Mouse (Mus musculus): ENCODE measurements around the gene Flvcr2. TPM values are rescaled to one million over a fixed set of nuclear protein-coding genes. Genes with fewer than 3 reads are reported as not detected.
A peak's percentile ranks its signal among the peaks of the same experiment; 100 is the strongest.

Gene Flvcr2
- polyA plus RNA-seq, 1 experiment from 2014 or later: 12.2 TPM

- Histone ChIP-seq H3K9me3 (ENCODE audit: control insufficient read depth) (no peaks in the 10 kb centered on the region), H3K36me3 (ENCODE audit: control insufficient read depth, insufficient read depth) (no peaks in the 10 kb centered on the region), H3K4me3 (ENCODE audit: low read depth, low read length) (no peak overlapping the region), H3K4me2 (replicated peaks; ENCODE audit: low read depth) (no peak overlapping the region), H3K27me3 (replicated peaks; ENCODE audit: control insufficient read depth, insufficient read depth, low read length) (no peaks in the 10 kb centered on the region), H3K4me1 (replicated peaks; ENCODE audit: control insufficient read depth, insufficient read depth, low read length) (no peaks in the 10 kb centered on the region), H3K27ac (ENCODE audit: low read depth, low read length) (no peak overlapping the region), H3K9ac (ENCODE audit: low read depth, low read length) (no peak overlapping the region)
- WGBS: 70% methylated on average over 1 of the region's 1 CpGs
- no peak for TF ChIP-seq CTCF (IDR thresholded peaks at IDR 0.05; ENCODE audit: low read depth)
- no peak for ATAC-seq
Observed at GRCm38 (mm10) chr12:85795551-85795950, 49.2 kb downstream of the Flvcr2 start.

GRCm38 (mm10) chr12:85800031-85800430 lies 53.7 kb downstream of the Flvcr2 start:
- Histone ChIP-seq H3K9me3 (ENCODE audit: control insufficient read depth) (no peaks in the 10 kb centered on the region), H3K27ac (ENCODE audit: low read depth, low read length) (no peak overlapping the region), H3K36me3 (ENCODE audit: control insufficient read depth, insufficient read depth) (no peaks in the 10 kb centered on the region), H3K27me3 (replicated peaks; ENCODE audit: control insufficient read depth, insufficient read depth, low read length) (no peaks in the 10 kb centered on the region), H3K4me1 (replicated peaks; ENCODE audit: control insufficient read depth, insufficient read depth, low read length) (no peaks in the 10 kb centered on the region), H3K9ac (ENCODE audit: low read depth, low read length) (no peak overlapping the region), H3K4me3 (ENCODE audit: low read depth, low read length) (no peak overlapping the region), H3K4me2 (replicated peaks; ENCODE audit: low read depth) (no peak overlapping the region)
- TF ChIP-seq CTCF (IDR thresholded peaks at IDR 0.05; ENCODE audit: low read depth): no peak
- 61% methylated on average over 9 of the region's 9 CpGs for WGBS
- no peak for ATAC-seq

GRCm38 (mm10) chr12:85809726-85810125 lies 63.4 kb downstream of the Flvcr2 start:
- Histone ChIP-seq H3K27ac (ENCODE audit: low read depth, low read length) (no peak overlapping the region), H3K27me3 (replicated peaks; ENCODE audit: control insufficient read depth, insufficient read depth, low read length) (no peaks in the 10 kb centered on the region), H3K4me1 (replicated peaks; ENCODE audit: control insufficient read depth, insufficient read depth, low read length) (no peaks in the 10 kb centered on the region), H3K9me3 (ENCODE audit: control insufficient read depth) (no peaks in the 10 kb centered on the region), H3K9ac (ENCODE audit: low read depth, low read length) (no peak overlapping the region), H3K4me2 (replicated peaks; ENCODE audit: low read depth) (no peak overlapping the region), H3K36me3 (ENCODE audit: control insufficient read depth, insufficient read depth) (peaks cover 39% of the 10 kb centered on the region), H3K4me3 (ENCODE audit: low read depth, low read length) (no peak overlapping the region)
- ATAC-seq: peak; percentile 82
- TF ChIP-seq CTCF (IDR thresholded peaks at IDR 0.05; ENCODE audit: low read depth): no peak
- 15% methylated on average over 6 of the region's 6 CpGs for WGBS

- Histone ChIP-seq H3K27me3 (replicated peaks; ENCODE audit: control insufficient read depth, insufficient read depth, low read length) (no peaks in the 10 kb centered on the region), H3K4me3 (ENCODE audit: low read depth, low read length) (no peak overlapping the region), H3K9me3 (ENCODE audit: control insufficient read depth) (no peaks in the 10 kb centered on the region), H3K4me2 (replicated peaks; ENCODE audit: low read depth) (no peak overlapping the region), H3K9ac (ENCODE audit: low read depth, low read length) (no peak overlapping the region), H3K36me3 (ENCODE audit: control insufficient read depth, insufficient read depth) (peaks cover 50% of the 10 kb centered on the region), H3K27ac (ENCODE audit: low read depth, low read length) (no peak overlapping the region), H3K4me1 (replicated peaks; ENCODE audit: control insufficient read depth, insufficient read depth, low read length) (no peaks in the 10 kb centered on the region)
- ATAC-seq: no peak
- TF ChIP-seq CTCF (IDR thresholded peaks at IDR 0.05; ENCODE audit: low read depth): no peak
Observed at GRCm38 (mm10) chr12:85810959-85811358, 64.6 kb downstream of the Flvcr2 start.

- H3K9ac ChIP-seq (ENCODE audit: low read depth, low read length): no peak overlapping the region
- no peak for TF ChIP-seq CTCF (IDR thresholded peaks at IDR 0.05; ENCODE audit: low read depth)
- no peaks in the 10 kb centered on the region for H3K9me3 ChIP-seq (ENCODE audit: control insufficient read depth)
- no peak for ATAC-seq
- no peak overlapping the region for H3K4me2 ChIP-seq (replicated peaks; ENCODE audit: low read depth)
- no peak overlapping the region for H3K4me3 ChIP-seq (ENCODE audit: low read depth, low read length)
- peaks cover 57% of the 10 kb centered on the region for H3K36me3 ChIP-seq (ENCODE audit: control insufficient read depth, insufficient read depth)
- no peaks in the 10 kb centered on the region for H3K27me3 ChIP-seq (replicated peaks; ENCODE audit: control insufficient read depth, insufficient read depth, low read length)
- no peaks in the 10 kb centered on the region for H3K4me1 ChIP-seq (replicated peaks; ENCODE audit: control insufficient read depth, insufficient read depth, low read length)
- H3K27ac ChIP-seq (ENCODE audit: low read depth, low read length): no peak overlapping the region
- WGBS: 96% methylated on average over 4 of the region's 4 CpGs
Observed at GRCm38 (mm10) chr12:85811676-85812075, 65.3 kb downstream of the Flvcr2 start.

- 48% methylated on average over 2 of the region's 2 CpGs for WGBS
- TF ChIP-seq CTCF (IDR thresholded peaks at IDR 0.05; ENCODE audit: low read depth): no peak
- Histone ChIP-seq H3K27me3 (replicated peaks; ENCODE audit: control insufficient read depth, insufficient read depth, low read length) (no peaks in the 10 kb centered on the region), H3K9me3 (ENCODE audit: control insufficient read depth) (no peaks in the 10 kb centered on the region), H3K4me3 (ENCODE audit: low read depth, low read length) (no peak overlapping the region), H3K4me1 (replicated peaks; ENCODE audit: control insufficient read depth, insufficient read depth, low read length) (no peaks in the 10 kb centered on the region), H3K9ac (ENCODE audit: low read depth, low read length) (no peak overlapping the region), H3K27ac (ENCODE audit: low read depth, low read length) (no peak overlapping the region), H3K4me2 (replicated peaks; ENCODE audit: low read depth) (no peak overlapping the region), H3K36me3 (ENCODE audit: control insufficient read depth, insufficient read depth) (peaks cover 67% of the 10 kb centered on the region)
- no peak for ATAC-seq
Observed at GRCm38 (mm10) chr12:85813599-85813998, 67.3 kb downstream of the Flvcr2 start.

- no peak overlapping the region for H3K4me3 ChIP-seq (ENCODE audit: low read depth, low read length)
- H3K27me3 ChIP-seq (replicated peaks; ENCODE audit: control insufficient read depth, insufficient read depth, low read length): no peaks in the 10 kb centered on the region
- H3K4me2 ChIP-seq (replicated peaks; ENCODE audit: low read depth): no peak overlapping the region
- no peaks in the 10 kb centered on the region for H3K9me3 ChIP-seq (ENCODE audit: control insufficient read depth)
- TF ChIP-seq CTCF (IDR thresholded peaks at IDR 0.05; ENCODE audit: low read depth): peak; percentile 51
- H3K27ac ChIP-seq (ENCODE audit: low read depth, low read length): no peak overlapping the region
- no peak for ATAC-seq
- H3K9ac ChIP-seq (ENCODE audit: low read depth, low read length): no peak overlapping the region
- 0 out of 2 replicates have a peak, but pooled peaks cover 3% of the 10 kb centered on the region for H3K4me1 ChIP-seq (replicated peaks; ENCODE audit: control insufficient read depth, insufficient read depth, low read length)
- H3K36me3 ChIP-seq (ENCODE audit: control insufficient read depth, insufficient read depth): peaks cover 41% of the 10 kb centered on the region
- 77% methylated on average over 9 of the region's 9 CpGs for WGBS
Observed at GRCm38 (mm10) chr12:85822051-85822450, 75.7 kb downstream of the Flvcr2 start.

Data from intestine, postnatal 0 days (tissue).